Mouse (Mus musculus) liver, embryonic 14.5 days (tissue): Measurements from ENCODE around the gene Scnn1g.

ENCODE experiments used
- CTCF ChIP-seq: IDR thresholded peaks from 2 replicates; pipeline ENCODE4 v1.5.1; 2016; ENCODE audit warnings: antibody characterized with exemption, low read depth, control low read depth
- EP300 ChIP-seq: IDR thresholded peaks from 2 replicates; pipeline ENCODE4 v1.6.1; 2016; ENCODE audit warnings: antibody characterized with exemption, low read depth

DNA sequence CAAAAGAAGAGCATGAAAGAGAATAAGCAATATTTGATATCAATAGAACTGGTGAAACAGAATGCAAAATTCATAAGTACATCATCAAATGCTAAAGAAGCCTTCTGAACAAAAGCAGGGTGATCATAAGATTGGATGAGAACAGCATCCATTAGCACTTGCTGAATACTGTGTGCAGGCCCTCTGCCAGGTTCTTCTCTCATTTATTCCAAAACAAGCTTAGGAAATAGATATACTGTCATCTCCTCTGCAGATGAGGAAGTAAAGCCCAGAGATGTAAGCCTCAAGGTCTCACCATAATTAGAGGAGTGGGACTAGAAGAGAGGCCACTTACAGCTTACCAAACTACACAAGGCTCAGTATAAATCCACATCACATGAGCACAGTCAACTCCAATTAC is 35.1 kb upstream of the Scnn1g start:
- TF ChIP-seq CTCF (no peak), EP300 (no peak)
